Mouse (Mus musculus) kidney, postnatal 0 days (tissue): ENCODE measurements around the gene Elmod3. TPM values are rescaled to one million over a fixed set of nuclear protein-coding genes. Genes with fewer than 3 reads are reported as not detected.

ENCODE experiments used
- ATAC-seq: fragments of 200-750 bp; cut with Nextera tagmentation; replicated peaks from 2 replicates; pipeline ENCODE4 v1.8.0; 2017; ENCODE audit warnings: low read depth, moderate number of reproducible peaks, moderate TSS enrichment, moderate library complexity; ENCODE audit not compliant: low FRiP score
- DNase-seq: peaks from one replicate; pipeline ENCODE4 v3.0.0-alpha.2; 2016; ENCODE audit warnings: low spot score
- H3K27ac ChIP-seq: fragments of 300-500 bp; sonication (generic); 2 replicates; pipeline ENCODE4 v1.5.1; 2014; ENCODE audit warnings: mild to moderate bottlenecking
- H3K27me3 ChIP-seq: fragments of 300-500 bp; sonication (generic); 2 replicates; pipeline ENCODE4 v1.6.1; 2014; ENCODE audit warnings: low read length, mixed read lengths; ENCODE audit not compliant: insufficient read depth
- H3K36me3 ChIP-seq: fragments of 300-500 bp; sonication (generic); 2 replicates; pipeline ENCODE4 v1.6.1; 2014; ENCODE audit warnings: low read length, mixed read lengths; ENCODE audit not compliant: insufficient read depth
- H3K4me1 ChIP-seq: fragments of 300-500 bp; sonication (generic); replicated peaks from 2 replicates; pipeline ENCODE4 v1.6.1; 2014; ENCODE audit warnings: antibody characterized with exemption, low read length, mixed read lengths; ENCODE audit not compliant: insufficient read depth
- H3K4me2 ChIP-seq: fragments of 300-500 bp; sonication (generic); 2 replicates; pipeline ENCODE4 v1.6.1; 2014; ENCODE audit warnings: mild to moderate bottlenecking, low read length, moderate library complexity, mixed read lengths
- H3K4me3 ChIP-seq: fragments of 300-500 bp; sonication (generic); replicated peaks from 2 replicates; pipeline ENCODE4 v1.5.1; 2014; ENCODE audit warnings: low read depth, low read length
- H3K9ac ChIP-seq: fragments of 300-500 bp; sonication (generic); 2 replicates; pipeline ENCODE4 v1.6.1; 2014; ENCODE audit warnings: low read depth, low read length
- H3K9me3 ChIP-seq: fragments of 300-500 bp; sonication (generic); replicated peaks from 2 replicates; pipeline ENCODE4 v1.6.1; 2016; ENCODE audit warnings: low read length, inconsistent platforms, mixed read lengths
- CTCF ChIP-seq: IDR thresholded peaks from 2 replicates; pipeline ENCODE4 v1.5.1; 2016; ENCODE audit warnings: antibody characterized with exemption, low read depth, mild to moderate bottlenecking, moderate library complexity
- whole genome bisulfite sequencing: fragments of 180-500 bp; shearing (Covaris S2); extraction: QIAGEN DNeasy Blood & Tissue Kit; methylation state at CpG from one replicate; pipeline ENCODE4 v1.1.7; 2014; 5-methylcytosine and 5-hydroxymethylcytosine counted together
- polyA plus RNA-seq: library from polyadenylated mRNA; unstranded; fragments of >200 nt; fragmentation: Nextera tagmentation; extraction: Ambion mirVana; gene quantifications from 2 replicates; pipeline ENCODE4 v1.2.1, GENCODE M21; 2015

The Elmod3 gene
- polyA plus RNA-seq, 1 experiment from 2014 or later: 16.2 TPM

DNA sequence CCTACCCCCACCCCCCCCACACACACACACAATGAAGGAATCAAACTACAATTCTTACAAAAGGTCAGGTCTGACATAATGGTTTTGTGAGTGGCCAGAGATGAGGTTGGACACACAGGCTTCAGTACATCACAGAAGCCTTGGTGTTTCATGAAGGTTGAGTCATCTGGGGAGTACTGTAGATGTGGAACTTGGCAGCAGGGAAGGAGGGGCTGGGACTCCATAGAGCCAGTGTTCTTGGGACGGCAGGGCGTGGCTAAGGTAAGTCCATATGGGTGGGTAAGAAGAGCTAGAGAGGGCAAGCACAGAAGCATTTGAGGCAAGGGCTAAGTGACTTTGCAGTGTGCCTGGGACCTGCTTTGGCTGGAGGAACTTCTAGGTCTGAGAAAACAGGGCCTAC is 5.9 kb upstream of the Elmod3 start:
- Histone ChIP-seq H3K36me3 (peaks cover 26% of the 10 kb centered on the region; the same call in 1 of the 2 replicates), H3K4me2 (no peak overlapping the region), H3K27ac (no peak overlapping the region), H3K9me3 (no peaks in the 10 kb centered on the region), H3K27me3 (no peaks in the 10 kb centered on the region), H3K4me3 (no peak overlapping the region), H3K9ac (no peak overlapping the region), H3K4me1 (no peaks in the 10 kb centered on the region)
- ATAC-seq: no peak
- WGBS: 87% methylated on average over 2 of the region's 2 CpGs
- TF ChIP-seq CTCF: no peak
- no peak for DNase-seq

DNA sequence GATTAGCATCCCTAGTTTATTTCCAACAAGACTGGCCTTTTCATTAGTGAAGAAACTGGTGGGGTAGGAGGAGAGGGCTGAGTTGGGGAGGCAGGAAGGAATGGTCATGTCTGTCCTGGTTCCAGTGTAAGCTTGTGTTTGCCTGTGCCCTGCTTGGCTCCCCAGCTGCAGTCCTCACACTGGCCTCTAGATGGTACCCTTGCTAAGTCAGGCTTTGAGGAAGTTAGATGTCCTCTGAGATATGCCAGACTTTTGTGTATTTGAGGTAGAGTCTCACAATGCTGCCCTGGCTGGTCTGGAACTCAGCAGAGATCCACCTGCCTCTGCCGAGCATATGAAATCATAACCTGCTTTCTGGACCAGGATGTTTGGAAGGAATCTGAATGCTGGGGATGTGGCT is 3.5 kb upstream of the Elmod3 start:
- DNase-seq: peak; percentile 86
- 47% methylated on average over 1 of the region's 1 CpGs for WGBS
- Histone ChIP-seq H3K36me3 (0 out of 2 replicates have a peak, but pooled peaks cover 13% of the 10 kb centered on the region), H3K4me1 (peaks cover 6% of the 10 kb centered on the region), H3K9me3 (no peaks in the 10 kb centered on the region), H3K9ac (no peak overlapping the region), H3K27ac (no peak overlapping the region), H3K4me3 (no peak overlapping the region), H3K27me3 (no peaks in the 10 kb centered on the region), H3K4me2 (no peak overlapping the region)
- TF ChIP-seq CTCF: peak; percentile 94
- ATAC-seq: 0 out of 2 replicates have a peak, but pooled peaks have one; percentile 21

DNA sequence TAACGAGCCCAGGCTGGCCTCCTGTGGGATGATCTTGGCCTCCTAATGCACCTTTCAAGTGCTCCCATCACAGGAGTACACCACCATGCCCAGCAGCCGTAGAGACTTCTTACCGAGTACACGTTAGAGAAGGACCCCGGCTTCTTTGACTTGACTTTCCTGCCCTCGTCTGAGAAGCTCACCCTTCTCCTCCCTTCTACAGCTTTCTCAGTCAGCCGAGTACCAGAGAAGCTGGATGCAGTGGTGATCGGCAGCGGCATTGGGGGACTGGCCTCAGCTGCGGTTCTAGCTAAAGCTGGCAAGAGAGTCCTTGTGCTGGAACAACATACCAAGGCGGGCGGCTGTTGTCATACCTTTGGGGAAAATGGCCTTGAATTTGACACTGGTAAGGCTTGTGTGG is 2.6 kb upstream of the Elmod3 start:
- WGBS: 85% methylated on average over 12 of the region's 12 CpGs
- Histone ChIP-seq H3K4me2 (no peak overlapping the region), H3K36me3 (0 out of 2 replicates have a peak, but pooled peaks cover 6% of the 10 kb centered on the region), H3K27me3 (no peaks in the 10 kb centered on the region), H3K9me3 (no peaks in the 10 kb centered on the region), H3K9ac (no peak overlapping the region), H3K4me3 (no peak overlapping the region), H3K4me1 (peaks cover 6% of the 10 kb centered on the region), H3K27ac (no peak overlapping the region)
- ATAC-seq (no peak), DNase-seq (no peak)
- TF ChIP-seq CTCF: no peak

DNA sequence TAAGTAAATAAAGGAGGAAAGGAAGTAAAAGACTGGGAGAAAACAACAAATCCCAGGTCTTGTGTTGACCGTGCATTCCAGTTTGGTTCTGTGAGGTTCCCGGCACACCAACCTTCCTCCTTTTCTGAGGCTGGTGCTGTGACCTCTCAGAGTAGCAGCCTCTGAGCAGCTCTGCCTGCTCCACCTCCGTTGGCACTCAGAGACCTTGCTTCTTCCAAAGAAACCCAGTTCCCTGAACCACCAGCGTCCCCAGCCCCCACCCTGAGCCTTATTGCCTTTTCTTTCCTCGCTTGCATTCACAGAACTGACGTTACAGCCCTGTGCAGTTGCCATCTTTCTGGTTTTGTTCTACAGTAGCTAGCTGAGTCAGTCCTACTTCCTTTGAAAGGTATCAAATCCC is 2.0 kb upstream of the Elmod3 start:
- WGBS: 81% methylated on average over 6 of the region's 6 CpGs
- TF ChIP-seq CTCF: no peak

DNA sequence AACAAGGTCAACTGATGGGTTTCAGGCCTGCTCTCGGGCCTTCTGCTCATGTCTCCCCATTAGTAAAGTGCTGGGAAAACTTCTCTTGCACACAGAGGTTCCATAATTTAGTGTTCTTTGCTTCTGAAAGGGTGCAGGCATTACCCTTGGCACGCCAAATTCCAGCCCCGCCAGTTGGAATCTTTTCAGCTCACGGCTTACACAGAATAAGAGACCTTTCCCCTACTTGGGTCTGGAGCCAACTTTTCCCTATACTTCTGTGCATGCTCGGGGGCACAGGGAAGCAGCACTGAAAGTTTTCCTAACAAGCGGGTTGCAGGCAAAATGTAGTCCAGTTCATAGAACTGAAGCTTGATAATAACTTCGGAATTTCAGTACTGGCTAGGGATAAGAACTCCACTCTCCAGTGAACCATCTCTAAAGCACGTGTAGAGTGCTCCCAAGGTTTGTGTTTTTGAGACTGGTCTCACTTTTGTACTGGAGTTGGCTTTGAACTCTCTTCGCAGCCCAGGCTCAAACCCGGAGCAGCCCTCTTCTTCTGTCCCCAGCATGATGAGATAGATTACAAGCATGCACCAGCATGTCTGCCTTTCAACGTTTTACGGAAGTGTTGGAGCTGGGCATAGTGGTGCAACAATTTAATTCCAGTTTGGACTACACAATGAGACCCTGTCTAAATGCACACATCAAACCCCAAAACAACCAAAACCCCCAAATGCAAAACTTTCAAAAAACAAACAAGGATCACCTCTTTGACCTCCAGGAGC is 761 bp upstream of the Elmod3 start:
- peaks cover 6% of the 10 kb centered on the region for H3K4me1 ChIP-seq
- DNase-seq: no peak
- peak overlapping the region; percentile 54 for H3K4me3 ChIP-seq
- peak overlapping the region; percentile 85 for H3K4me2 ChIP-seq
- no peak for ATAC-seq
- WGBS: 35% methylated on average over 12 of the region's 12 CpGs
- peak overlapping the region; percentile 69 for H3K9ac ChIP-seq
- no peaks in the 10 kb centered on the region for H3K27me3 ChIP-seq
- TF ChIP-seq CTCF: no peak
- 0 out of 2 replicates have a peak, but pooled peaks cover 4% of the 10 kb centered on the region for H3K36me3 ChIP-seq
- H3K27ac ChIP-seq: peak overlapping the region; percentile 92
- no peaks in the 10 kb centered on the region for H3K9me3 ChIP-seq

More for the DNA sequence above, 2.0 kb upstream of the Elmod3 start:
- no peak overlapping the region for H3K4me2 ChIP-seq
- no peaks in the 10 kb centered on the region for H3K27me3 ChIP-seq
- no peak overlapping the region for H3K9ac ChIP-seq
- 0 out of 2 replicates have a peak, but pooled peaks cover 4% of the 10 kb centered on the region for H3K36me3 ChIP-seq
- no peak for ATAC-seq
- DNase-seq: no peak
- H3K4me3 ChIP-seq: no peak overlapping the region
- H3K9me3 ChIP-seq: no peaks in the 10 kb centered on the region
- peaks cover 6% of the 10 kb centered on the region for H3K4me1 ChIP-seq
- H3K27ac ChIP-seq: no peak overlapping the region

DNA sequence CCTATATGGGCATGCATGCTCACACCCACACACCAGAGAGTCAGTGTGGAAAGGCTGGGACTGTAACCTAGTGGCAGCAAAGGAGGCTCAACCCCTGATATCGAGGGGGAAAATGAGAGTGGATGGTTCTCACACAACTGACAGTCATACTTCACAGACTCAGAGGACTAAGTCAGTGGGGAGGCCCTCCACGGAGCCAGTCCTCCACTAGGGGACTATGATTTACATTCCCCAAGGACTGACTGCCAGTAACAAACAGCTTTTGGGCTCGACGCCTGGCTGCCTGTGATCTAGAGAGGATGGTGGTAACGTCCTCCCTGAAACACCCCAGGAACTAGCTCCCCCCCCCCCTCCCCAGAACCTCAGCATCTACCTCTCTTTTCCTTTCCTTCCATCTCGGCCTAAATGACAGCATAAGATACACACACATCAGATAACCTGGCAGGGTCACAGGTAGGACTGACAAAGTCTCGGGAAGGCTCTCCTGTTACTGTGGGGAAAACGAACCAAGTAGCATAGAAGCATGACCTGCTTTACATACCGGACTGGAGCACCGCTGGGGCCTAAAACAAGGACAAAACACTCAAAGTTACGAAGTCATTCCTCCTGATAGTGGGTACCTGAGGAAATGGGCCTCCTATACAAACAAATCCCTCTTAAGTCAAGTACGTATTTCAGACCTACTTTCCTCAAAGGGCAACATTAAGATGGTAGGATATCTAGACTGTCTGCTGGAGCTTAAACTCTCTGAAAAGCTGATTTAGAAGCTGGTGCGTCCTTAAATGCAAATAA is 934 bp downstream of the Elmod3 start:
- H3K27ac ChIP-seq: 0 out of 2 replicates have a peak overlapping the region, but pooled peaks have one; percentile 15
- TF ChIP-seq CTCF: no peak
- peaks cover 5% of the 10 kb centered on the region; the same call in 1 of the 2 replicates for H3K36me3 ChIP-seq
- peaks cover 6% of the 10 kb centered on the region for H3K4me1 ChIP-seq
- no peaks in the 10 kb centered on the region for H3K9me3 ChIP-seq
- no peaks in the 10 kb centered on the region for H3K27me3 ChIP-seq
- DNase-seq: peak; percentile 69
- peak overlapping the region; percentile 54 for H3K4me3 ChIP-seq
- peak overlapping the region; percentile 85 for H3K4me2 ChIP-seq
- H3K9ac ChIP-seq: peak overlapping the region; percentile 56
- WGBS: 30% methylated on average over 13 of the region's 13 CpGs
- no peak for ATAC-seq
